Mouse (Mus musculus) retina, adult 2 months (tissue): ENCODE results near the gene Rbbp8nl.

Experiments used
- DNase-seq: peaks from one replicate; pipeline ENCODE4 v3.0.0-alpha.2; 2012; ENCODE audit warnings: low read depth, low spot score

Rbbp8nl gene

GRCm38 (mm10) chr2:180289440-180290108 lies at the start of gene Rbbp8nl:
Gene Rbbp8nl (minus strand): TSS chr2:180289879.
- no peak for DNase-seq

- DNase-seq: no peak
Observed at GRCm38 (mm10) chr2:180334551-180334986, 44.9 kb upstream of the Rbbp8nl start, which contains the start of gene Gata5. Gene Gata5 (minus strand): TSS chr2:180334699.

GRCm38 (mm10) chr2:180333778-180334550 lies 44.3 kb upstream of the Rbbp8nl start:
- no peak for DNase-seq

DNA sequence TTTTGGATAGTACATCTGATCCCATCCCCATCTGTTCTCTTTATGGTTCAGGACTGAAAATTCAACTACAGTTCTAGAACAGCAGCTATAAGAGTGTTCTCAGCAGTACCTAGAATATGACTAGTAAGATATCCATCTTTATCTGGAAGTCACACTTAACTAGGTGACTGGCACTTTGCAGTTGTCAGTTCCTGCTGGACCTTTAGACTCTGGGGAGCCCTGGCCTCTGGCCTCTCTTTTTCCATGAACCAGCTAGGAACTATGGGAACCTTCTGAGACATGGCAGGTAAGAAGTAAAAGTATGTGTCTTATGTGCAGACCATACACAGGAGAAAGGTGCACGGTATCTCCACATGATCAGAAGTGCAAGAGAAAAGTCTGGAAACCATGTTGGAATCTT lies 39.8 kb upstream of the Rbbp8nl start:
- no peak for DNase-seq

- no peak for DNase-seq
Observed at GRCm38 (mm10) chr2:180322674-180323355, 33.1 kb upstream of the Rbbp8nl start.

DNA sequence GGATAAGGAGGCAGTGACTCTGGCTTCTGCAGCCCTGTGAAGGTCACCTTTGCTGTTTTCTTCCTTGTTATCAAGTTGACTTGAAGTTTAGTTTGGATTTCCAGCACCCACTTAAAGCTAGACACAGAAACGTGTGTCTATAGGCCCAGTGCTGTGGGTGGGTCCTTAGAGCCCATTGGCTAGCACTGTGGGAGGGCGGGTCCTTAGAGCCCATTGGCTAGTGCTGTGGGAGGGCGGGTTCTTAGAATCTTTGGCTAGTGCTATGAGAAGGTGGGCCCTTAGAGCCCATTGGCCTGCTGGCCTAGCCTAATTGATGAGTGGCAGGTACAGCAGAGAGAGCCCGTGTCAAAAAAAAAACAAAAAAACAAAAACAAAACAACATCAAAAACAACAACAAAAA lies 30.5 kb upstream of the Rbbp8nl start:
- no peak for DNase-seq

DNA sequence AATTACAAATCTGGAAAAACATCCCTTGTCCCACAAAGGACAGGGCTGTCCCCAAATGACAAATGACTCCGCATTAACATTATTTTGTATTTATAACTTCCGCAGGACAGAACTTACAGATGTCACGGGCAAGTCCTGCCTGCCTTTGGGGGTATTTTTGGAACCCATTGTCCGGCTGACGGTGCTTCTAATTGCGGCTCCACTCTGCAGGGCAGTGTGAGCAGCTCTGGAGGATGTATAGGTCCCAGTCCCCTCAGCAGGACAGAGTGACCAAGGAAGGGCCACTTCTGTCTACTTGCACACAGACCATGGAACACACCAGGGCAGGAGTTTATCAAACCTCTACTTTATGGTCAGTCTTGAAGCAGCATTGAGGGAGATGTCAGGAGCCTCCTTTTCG lies 27.9 kb upstream of the Rbbp8nl start:
- no peak for DNase-seq

DNA sequence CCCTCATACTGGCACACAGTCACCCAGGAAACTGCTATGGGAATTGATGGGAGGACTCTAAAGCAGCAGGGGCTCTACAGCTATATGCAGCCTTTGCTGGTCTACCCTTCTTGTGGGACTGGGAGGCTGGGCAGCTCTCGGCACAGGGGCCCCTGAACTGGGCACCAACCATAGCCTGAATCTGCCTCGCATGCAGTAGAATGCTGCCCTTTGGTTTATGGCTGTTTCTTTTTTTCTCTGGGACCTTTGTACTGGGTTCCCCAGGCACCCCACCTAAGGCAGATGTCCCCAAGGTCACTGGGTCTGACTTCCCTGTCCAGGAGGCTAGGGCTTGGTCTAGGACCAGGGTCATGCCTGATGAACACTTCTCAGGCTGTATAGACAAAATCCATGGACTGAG lies 24.6 kb upstream of the Rbbp8nl start:
- no peak for DNase-seq

GRCm38 (mm10) chr2:180311147-180311546 lies 21.5 kb upstream of the Rbbp8nl start:
- no peak for DNase-seq

DNA sequence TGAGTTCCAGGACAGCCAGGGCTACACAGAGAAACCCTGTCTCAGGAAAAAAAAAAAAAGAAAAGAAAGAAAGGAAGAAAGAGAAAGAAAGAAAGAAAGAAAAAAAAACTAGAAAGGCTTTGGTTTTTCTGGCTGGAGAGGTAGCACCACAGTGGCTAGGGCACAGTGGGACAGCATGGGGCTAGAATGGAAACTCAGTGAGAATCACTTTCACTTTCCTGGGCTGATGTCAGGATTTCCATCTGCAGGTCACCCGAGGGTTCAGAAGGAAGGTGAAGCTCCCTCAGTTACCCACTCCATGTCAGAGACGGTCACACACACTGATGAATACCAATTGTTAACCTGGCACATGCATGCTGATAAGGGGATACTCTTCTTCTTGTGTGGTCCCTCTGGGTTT lies 18.0 kb upstream of the Rbbp8nl start:
- DNase-seq: no peak

DNA sequence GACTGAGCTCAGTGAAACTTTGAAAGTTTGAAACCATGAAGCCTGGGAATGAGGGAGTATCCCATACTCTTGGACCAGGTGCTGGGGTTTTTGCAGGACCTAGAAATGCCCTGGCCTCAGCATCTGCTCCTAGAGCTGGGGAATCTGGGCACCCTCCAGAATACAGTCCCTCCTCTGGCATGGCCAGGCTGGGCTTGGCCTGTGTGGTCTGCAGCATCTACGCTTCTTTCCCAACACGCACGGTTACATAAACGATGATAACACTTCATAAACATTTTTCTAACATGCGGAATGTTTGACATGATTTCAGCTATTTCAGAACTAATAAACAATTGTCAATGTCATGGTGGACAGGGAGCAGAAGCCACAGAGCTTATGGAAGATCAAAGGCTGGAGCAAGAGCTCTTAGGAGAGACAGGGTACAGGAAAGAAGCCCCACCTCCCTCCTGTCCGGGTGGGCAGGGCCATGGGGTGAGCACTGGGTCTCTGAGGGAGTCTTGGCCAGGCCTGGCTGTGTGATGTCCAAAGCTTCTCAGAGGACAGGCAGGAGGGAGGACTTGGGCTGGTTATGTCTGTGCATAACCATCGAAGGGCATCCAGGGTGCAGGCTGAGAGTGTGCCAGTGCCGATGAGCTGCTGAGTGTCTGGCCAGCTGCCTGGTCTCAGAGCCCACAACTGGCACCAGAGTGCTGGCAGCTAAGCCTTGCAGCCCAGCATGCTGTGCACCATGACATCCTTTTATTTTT lies 16.9 kb upstream of the Rbbp8nl start:
- DNase-seq: no peak

DNA sequence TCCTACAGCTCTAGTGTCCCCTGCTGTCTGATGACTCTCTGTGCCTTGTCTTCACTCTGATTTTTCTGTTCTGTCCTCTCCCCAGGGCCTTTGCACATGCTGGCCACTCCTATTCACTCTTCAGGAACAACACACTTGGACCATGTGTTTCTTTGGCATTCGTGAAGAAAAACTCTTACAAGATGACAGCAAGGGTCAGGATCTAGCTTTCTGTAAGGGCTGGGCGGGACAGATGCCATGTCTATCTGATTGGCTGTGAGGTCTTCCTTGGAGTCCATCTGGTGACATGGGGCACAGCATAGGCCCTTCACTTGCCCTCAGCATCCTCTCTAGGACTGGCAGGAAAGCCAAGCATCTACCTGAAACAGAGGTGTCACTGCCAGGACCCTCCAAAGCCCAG lies 16.3 kb upstream of the Rbbp8nl start:
- no peak for DNase-seq

DNA sequence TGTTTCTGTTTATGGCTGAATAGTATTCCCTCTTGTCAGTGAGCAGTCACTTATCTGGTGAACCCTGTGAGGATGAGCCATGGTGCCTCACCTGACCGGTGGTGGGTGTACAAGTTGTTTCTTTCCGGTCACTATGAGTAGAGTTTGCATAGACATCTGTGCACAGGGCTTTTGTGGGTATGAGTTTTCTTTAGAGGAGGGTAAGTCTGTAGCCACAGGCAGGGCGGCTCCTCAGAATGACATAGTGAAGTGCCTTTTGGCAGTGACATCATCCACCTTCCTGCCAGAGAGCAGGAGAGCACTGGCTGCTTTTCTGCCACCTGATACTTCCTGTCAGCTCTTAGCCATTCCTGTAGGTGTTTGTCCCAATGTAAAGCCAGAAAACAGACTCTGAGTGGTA lies 15.8 kb upstream of the Rbbp8nl start:
- DNase-seq: no peak

DNA sequence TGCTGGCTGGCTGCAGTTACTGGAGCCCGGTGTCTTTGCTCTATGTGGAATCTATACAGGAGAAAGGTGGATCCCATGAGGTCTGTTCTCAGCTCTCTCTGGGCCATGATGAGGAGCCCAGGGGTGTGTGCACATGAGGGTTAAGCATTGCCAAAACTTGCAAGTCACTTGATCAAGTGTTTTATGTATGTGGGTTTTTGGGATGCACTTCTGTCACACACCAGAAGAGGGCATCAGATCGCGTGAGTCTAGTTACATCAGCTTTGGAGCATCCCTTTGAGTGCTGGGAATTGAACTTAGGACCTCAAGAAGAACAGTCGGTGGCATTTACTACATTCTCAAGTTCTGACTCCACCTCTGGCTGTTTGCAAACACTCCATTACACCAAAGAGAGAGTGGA lies 14.9 kb upstream of the Rbbp8nl start:
- no peak for DNase-seq

- no peak for DNase-seq
Observed at GRCm38 (mm10) chr2:180303468-180303867, 13.8 kb upstream of the Rbbp8nl start.

- no peak for DNase-seq
Observed at GRCm38 (mm10) chr2:180302201-180302600, 12.5 kb upstream of the Rbbp8nl start.

- DNase-seq: no peak
Observed at GRCm38 (mm10) chr2:180300771-180301170, 11.1 kb upstream of the Rbbp8nl start.

DNA sequence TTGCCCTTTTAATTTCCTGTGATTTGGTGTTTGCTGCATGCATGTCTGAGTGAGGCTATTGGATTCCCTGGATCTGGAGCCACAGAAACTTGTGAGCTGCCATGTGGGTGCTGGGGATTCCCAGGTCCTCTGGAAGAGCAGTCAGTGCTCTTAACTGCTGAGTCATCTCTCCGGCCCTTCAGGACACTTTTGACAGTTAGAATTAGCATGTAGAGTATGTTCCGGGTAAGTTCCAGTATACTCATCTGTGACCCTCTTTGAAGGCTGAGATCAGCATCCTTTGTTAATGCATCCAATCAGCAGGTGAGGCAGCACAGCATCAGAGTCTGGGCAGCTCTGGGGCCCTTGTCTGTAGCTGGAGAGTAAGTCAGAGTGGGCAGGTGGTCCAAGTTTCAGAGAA lies 10.6 kb upstream of the Rbbp8nl start:
- DNase-seq: no peak

DNA sequence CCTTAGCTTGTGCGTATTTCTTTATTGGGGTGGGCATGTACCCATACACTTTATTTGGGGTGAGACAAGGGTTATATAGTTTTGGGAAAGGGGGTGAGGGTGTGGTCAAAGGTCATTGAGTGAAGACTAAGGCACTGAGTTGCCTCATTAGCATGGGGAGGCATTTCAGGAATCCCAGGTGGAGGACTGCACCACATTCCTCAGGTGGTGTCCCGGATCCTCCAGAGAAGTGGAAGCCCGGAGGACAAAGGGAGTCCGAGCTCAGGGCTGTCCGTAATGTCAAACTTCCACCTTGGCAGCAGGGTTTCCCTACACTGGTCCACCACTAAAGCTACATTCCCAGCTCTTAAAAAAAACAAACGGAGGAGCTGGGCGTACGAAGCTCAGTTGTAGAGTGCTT lies 3.2 kb upstream of the Rbbp8nl start:
- DNase-seq: no peak

- DNase-seq: no peak
Observed at GRCm38 (mm10) chr2:180292026-180292425, 2.3 kb upstream of the Rbbp8nl start.

DNA sequence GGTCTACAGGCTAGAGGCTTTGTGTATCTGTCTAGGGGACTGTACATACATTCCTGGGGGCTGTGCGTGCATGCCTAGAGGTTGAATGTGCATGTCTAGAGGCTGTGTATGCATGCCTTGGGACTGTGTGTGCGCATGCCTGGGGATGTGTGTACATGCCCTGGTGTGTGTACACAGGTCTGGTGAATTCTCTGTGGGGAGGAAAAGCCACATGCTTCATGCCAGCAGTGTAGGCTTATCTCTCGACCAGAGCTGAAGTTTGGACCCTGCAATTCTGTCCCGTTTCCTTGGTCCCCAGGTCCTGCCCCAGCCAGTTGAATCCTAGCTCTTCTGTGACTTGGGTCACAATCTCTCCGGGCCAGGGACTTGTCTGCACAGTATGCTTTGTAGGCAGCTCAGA lies 1.9 kb upstream of the Rbbp8nl start:
- DNase-seq: no peak

DNA sequence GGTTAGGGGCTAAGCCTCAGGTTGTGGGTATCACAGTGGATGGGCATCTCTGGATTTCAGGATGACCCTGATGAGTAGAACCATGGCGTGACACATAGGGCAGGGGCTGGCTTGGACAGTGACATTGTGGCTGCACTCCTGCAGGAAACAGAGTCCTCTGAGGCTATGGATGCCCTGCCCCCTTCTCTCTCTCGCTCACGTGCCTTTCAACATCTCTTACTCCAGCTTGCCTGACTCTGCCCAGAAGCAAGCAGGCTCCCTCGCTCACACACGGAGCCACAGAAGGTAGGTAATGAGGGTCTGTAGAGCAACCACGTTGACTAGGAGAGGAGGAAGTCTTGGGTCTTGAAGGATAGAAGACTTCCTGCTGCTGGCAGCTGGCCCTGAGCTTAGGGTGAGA lies 824 bp upstream of the Rbbp8nl start:
- DNase-seq: no peak
